Mouse (Mus musculus): ENCODE data around the gene Gtf3c2. TPM values are rescaled to one million over a fixed set of nuclear protein-coding genes. Genes with fewer than 3 reads are reported as not detected.
A peak's percentile ranks its signal among the peaks of the same experiment; 100 is the strongest.

The Gtf3c2 gene
- polyA plus RNA-seq, 1 experiment from 2014 or later = 16.8 TPM

- no peak overlapping the region for H3K27ac ChIP-seq (ENCODE audit: low read depth)
- peaks cover 70% of the 10 kb centered on the region for H3K36me3 ChIP-seq (replicated peaks; ENCODE audit: insufficient read depth, low read length)
- no peak for ATAC-seq
- H3K4me2 ChIP-seq (ENCODE audit: low read depth, low read length) = no peak overlapping the region
- no peak overlapping the region for H3K9ac ChIP-seq (replicated peaks)
- TF ChIP-seq EP300 (IDR thresholded peaks at IDR 0.05; ENCODE audit: low read depth) (no peak), CTCF (IDR thresholded peaks at IDR 0.05; ENCODE audit: low read depth) (no peak)
- H3K27me3 ChIP-seq (ENCODE audit: insufficient read depth, low read length) = no peaks in the 10 kb centered on the region
- no peak for DNase-seq
- H3K4me1 ChIP-seq (ENCODE audit: insufficient read depth) = peaks cover 19% of the 10 kb centered on the region
- 96% methylated on average over 2 of the region's 2 CpGs for WGBS (ENCODE audit: insufficient replicate concordance)
- peaks cover 3% of the 10 kb centered on the region; the same call in 1 of the 2 replicates for H3K9me3 ChIP-seq (ENCODE audit: low read length)
- H3K4me3 ChIP-seq (ENCODE audit: low read depth, low read length) = no peak overlapping the region
Measured at GRCm38 (mm10) chr5:31203866-31204265, 23.9 kb upstream of the Gtf3c2 start.

- Histone ChIP-seq H3K4me1 (ENCODE audit: insufficient read depth) (peaks cover 19% of the 10 kb centered on the region), H3K4me2 (ENCODE audit: low read depth, low read length) (peak overlapping the region; percentile 97), H3K9me3 (ENCODE audit: low read length) (peaks cover 3% of the 10 kb centered on the region; the same call in 1 of the 2 replicates), H3K9ac (replicated peaks) (peak overlapping the region; percentile 47; the same call in 1 of the 2 replicates), H3K27me3 (ENCODE audit: insufficient read depth, low read length) (no peaks in the 10 kb centered on the region), H3K4me3 (ENCODE audit: low read depth, low read length) (peak overlapping the region; percentile 70), H3K36me3 (replicated peaks; ENCODE audit: insufficient read depth, low read length) (peaks cover 73% of the 10 kb centered on the region), H3K27ac (ENCODE audit: low read depth) (peak overlapping the region; percentile 75)
- TF ChIP-seq CTCF (IDR thresholded peaks at IDR 0.05; ENCODE audit: low read depth) = no peak
- TF ChIP-seq EP300 (IDR thresholded peaks at IDR 0.05; ENCODE audit: low read depth) = no peak
- ATAC-seq (no peak), DNase-seq (no peak)
- WGBS (ENCODE audit: insufficient replicate concordance) = 82% methylated on average over 7 of the region's 7 CpGs
Measured at GRCm38 (mm10) chr5:31202933-31203332, 23.0 kb upstream of the Gtf3c2 start.

GRCm38 (mm10) chr5:31201742-31202590 is 22.0 kb upstream of the Gtf3c2 start, which contains the start of gene Zfp513:
Gene Zfp513 (minus strand): TSS chr5:31202303.
- H3K4me2 ChIP-seq (ENCODE audit: low read depth, low read length) = peak within 1 kb of the TSS; percentile 97

GRCm38 (mm10) chr5:31201042-31201741 is 21.2 kb upstream of the Gtf3c2 start:
- DNase-seq = no peak
- 9% methylated on average over 13 of the region's 13 CpGs for WGBS (ENCODE audit: insufficient replicate concordance)
- peak overlapping the region; percentile 76 for H3K27ac ChIP-seq (ENCODE audit: low read depth)
- H3K36me3 ChIP-seq (replicated peaks; ENCODE audit: insufficient read depth, low read length) = peaks cover 78% of the 10 kb centered on the region
- no peaks in the 10 kb centered on the region for H3K27me3 ChIP-seq (ENCODE audit: insufficient read depth, low read length)
- H3K9me3 ChIP-seq (ENCODE audit: low read length) = peaks cover 3% of the 10 kb centered on the region; the same call in 1 of the 2 replicates
- peak overlapping the region; percentile 89 for H3K9ac ChIP-seq (replicated peaks)
- H3K4me3 ChIP-seq (ENCODE audit: low read depth, low read length) = peak overlapping the region; percentile 70
- peak overlapping the region; percentile 97 for H3K4me2 ChIP-seq (ENCODE audit: low read depth, low read length)
- H3K4me1 ChIP-seq (ENCODE audit: insufficient read depth) = peaks cover 19% of the 10 kb centered on the region
- TF ChIP-seq CTCF (IDR thresholded peaks at IDR 0.05; ENCODE audit: low read depth) (no peak), EP300 (IDR thresholded peaks at IDR 0.05; ENCODE audit: low read depth) (no peak)
- no peak for ATAC-seq

More at GRCm38 (mm10) chr5:31201742-31202590, 22.0 kb upstream of the Gtf3c2 start, which contains the start of gene Zfp513:
- H3K9ac ChIP-seq (replicated peaks) = peak within 1 kb of the TSS; percentile 89
- WGBS (ENCODE audit: insufficient replicate concordance) = under 1% methylated on average over 53 of the region's 53 CpGs
- TF ChIP-seq EP300 (IDR thresholded peaks at IDR 0.05; ENCODE audit: low read depth) = 0 out of 2 replicates have a peak, but pooled peaks have one; percentile 6
- no peak for TF ChIP-seq CTCF (IDR thresholded peaks at IDR 0.05; ENCODE audit: low read depth)
- H3K36me3 ChIP-seq (replicated peaks; ENCODE audit: insufficient read depth, low read length) = peaks cover 73% of the 10 kb centered on the region
- peaks cover 19% of the 10 kb centered on the region for H3K4me1 ChIP-seq (ENCODE audit: insufficient read depth)
- H3K9me3 ChIP-seq (ENCODE audit: low read length) = peaks cover 3% of the 10 kb centered on the region; the same call in 1 of the 2 replicates
- DNase-seq (peak; percentile 95), ATAC-seq (peak; percentile 96)
- peak within 1 kb of the TSS; percentile 70 for H3K4me3 ChIP-seq (ENCODE audit: low read depth, low read length)
- peak within 1 kb of the TSS; percentile 76 for H3K27ac ChIP-seq (ENCODE audit: low read depth)
- no peaks in the 10 kb centered on the region for H3K27me3 ChIP-seq (ENCODE audit: insufficient read depth, low read length)

- Histone ChIP-seq H3K27ac (ENCODE audit: low read depth) (0 out of 2 replicates have a peak overlapping the region, but pooled peaks have one; percentile 76), H3K9ac (replicated peaks) (peak overlapping the region; percentile 89; the same call in 1 of the 2 replicates), H3K4me1 (ENCODE audit: insufficient read depth) (peaks cover 19% of the 10 kb centered on the region), H3K27me3 (ENCODE audit: insufficient read depth, low read length) (no peaks in the 10 kb centered on the region), H3K36me3 (replicated peaks; ENCODE audit: insufficient read depth, low read length) (peaks cover 78% of the 10 kb centered on the region), H3K4me3 (ENCODE audit: low read depth, low read length) (0 out of 2 replicates have a peak overlapping the region, but pooled peaks have one; percentile 70), H3K4me2 (ENCODE audit: low read depth, low read length) (peak overlapping the region; percentile 97; the same call in 1 of the 2 replicates), H3K9me3 (ENCODE audit: low read length) (peaks cover 3% of the 10 kb centered on the region; the same call in 1 of the 2 replicates)
- DNase-seq (no peak), ATAC-seq (no peak)
- no peak for TF ChIP-seq CTCF (IDR thresholded peaks at IDR 0.05; ENCODE audit: low read depth)
- no peak for TF ChIP-seq EP300 (IDR thresholded peaks at IDR 0.05; ENCODE audit: low read depth)
- WGBS (ENCODE audit: insufficient replicate concordance) = 87% methylated on average over 27 of the region's 27 CpGs
Measured at GRCm38 (mm10) chr5:31200327-31200768, 20.4 kb upstream of the Gtf3c2 start.

Data from liver, postnatal 0 days (tissue).